In genomic region chr7:144867161-144867560, GRCm38 (mm10) we compare ENCODE assay signal across 43 mouse cellular contexts. TPM values are rescaled to one million over a fixed set of nuclear protein-coding genes. Genes with fewer than 3 reads are reported as not detected.
"Had no signal": no experiment of that assay in that cellular context is flagged by ENCODE, and none has a peak within 500 bp of the region (broad histone marks: within the 10 kb centered on the region; RNA-seq: fewer than 3 reads in every experiment).

No protein-coding gene starts in this region.

- H3K4me3 ChIP-seq: gastrocnemius, adult 2 months; heart, adult 2 months; heart, embryonic 13.5 days; heart, embryonic 15.5 days; hindbrain, embryonic 13.5 days; hindbrain, embryonic 15.5 days; kidney, embryonic 15.5 days; limb, embryonic 13.5 days; limb, embryonic 15.5 days; liver, embryonic 12.5 days had no signal

- H3K4me1 ChIP-seq: heart, embryonic 13.5 days had no signal

- ATAC-seq: hindbrain, postnatal 0 days; intestine, embryonic 16.5 days; liver, embryonic 12.5 days had no signal

- H3K27ac ChIP-seq: gastrocnemius, adult 2 months; heart, adult 2 months; heart, embryonic 13.5 days; heart, embryonic 15.5 days; hindbrain, embryonic 13.5 days; hindbrain, embryonic 15.5 days; hindbrain, postnatal 0 days; kidney, embryonic 15.5 days; kidney, postnatal 0 days; limb, embryonic 13.5 days; limb, embryonic 15.5 days; liver, embryonic 12.5 days; liver, embryonic 14.5 days had no signal

- DNase-seq: gastrocnemius, adult 2 months; gastrocnemius, postnatal 10 days; gastrocnemius, postnatal 25 days; heart, adult 2 months; heart, postnatal 14 days; heart, postnatal 36 days; kidney, adult 11 months; kidney, adult 2 months; kidney, adult 9 months; kidney, postnatal 14 days; kidney, postnatal 36 days; layer of hippocampus, adult 9-11 months; layer of hippocampus, postnatal 36 days; left cerebral cortex, postnatal 4 days had no signal

- H3K4me2 ChIP-seq: heart, embryonic 11.5 days; heart, embryonic 13.5 days; heart, embryonic 15.5 days; hindbrain, embryonic 13.5 days; hindbrain, embryonic 15.5 days; kidney, embryonic 15.5 days; limb, embryonic 13.5 days; limb, embryonic 15.5 days; liver, embryonic 12.5 days had no signal

- H3K9ac ChIP-seq: heart, embryonic 13.5 days; heart, embryonic 15.5 days; hindbrain, embryonic 13.5 days; hindbrain, embryonic 15.5 days; kidney, embryonic 15.5 days; limb, embryonic 13.5 days; limb, embryonic 15.5 days; liver, embryonic 12.5 days; liver, embryonic 14.5 days had no signal

- H3K9me3 ChIP-seq: heart, embryonic 13.5 days; heart, embryonic 15.5 days; hindbrain, embryonic 13.5 days; hindbrain, embryonic 15.5 days; kidney, embryonic 15.5 days; limb, embryonic 13.5 days; limb, embryonic 15.5 days; liver, embryonic 12.5 days had no signal

- H3K36me3 ChIP-seq: heart, embryonic 13.5 days; heart, embryonic 15.5 days; hindbrain, embryonic 13.5 days; hindbrain, embryonic 15.5 days; kidney, embryonic 15.5 days; limb, embryonic 13.5 days; limb, embryonic 15.5 days; liver, embryonic 12.5 days had no signal

RNA-seq across cellular contexts. Expression of gene Fgf4, which starts 20.0 kb away (rescaled TPM):
- total RNA-seq: gastrocnemius, adult 2 months; granulocyte monocyte progenitor cell, adult 5-6 weeks; heart, adult 2 months; heart, postnatal 14 days; heart, postnatal 36 days; hematopoietic stem cell, adult 5-6 weeks; hindbrain, postnatal 0 days; layer of hippocampus, adult 18-20 months; layer of hippocampus, adult 8-10 months; layer of hippocampus, postnatal 14 days; layer of hippocampus, postnatal 36 days; left cerebral cortex, adult 18-20 months; left cerebral cortex, adult 8-10 months; left cerebral cortex, postnatal 10 days; left cerebral cortex, postnatal 25 days; left cerebral cortex, postnatal 4 days; liver, adult 2 months had no signal
- polyA plus RNA-seq: heart, adult 2 months; heart, embryonic 11.5 days; heart, embryonic 13.5 days; heart, embryonic 15.5 days; heart, postnatal 0 days; hindbrain, embryonic 11.5 days; hindbrain, embryonic 13.5 days; hindbrain, embryonic 15.5 days; hindbrain, postnatal 0 days; intestine, embryonic 14.5 days; intestine, embryonic 16.5 days; kidney, adult 2 months; kidney, embryonic 15.5 days; kidney, postnatal 0 days; liver, adult 2 months; liver, embryonic 12.5 days; liver, embryonic 14.5 days; liver, embryonic 16.5 days had no signal

RNA-seq across cellular contexts. Expression of gene Fgf15, which starts 29.2 kb away (rescaled TPM):
- total RNA-seq: gastrocnemius, adult 2 months; gastrocnemius, postnatal 10 days; gastrocnemius, postnatal 25 days; gastrocnemius, postnatal 4 days; granulocyte monocyte progenitor cell, adult 5-6 weeks; heart, adult 2 months; heart, postnatal 14 days; heart, postnatal 36 days; hematopoietic stem cell, adult 5-6 weeks; layer of hippocampus, adult 18-20 months; layer of hippocampus, adult 8-10 months; layer of hippocampus, postnatal 14 days; layer of hippocampus, postnatal 36 days; left cerebral cortex, adult 18-20 months; left cerebral cortex, adult 8-10 months; left cerebral cortex, postnatal 10 days; left cerebral cortex, postnatal 25 days; liver, adult 2 months had no signal
- polyA plus RNA-seq: heart, adult 2 months; heart, embryonic 15.5 days; heart, postnatal 0 days; intestine, embryonic 14.5 days; kidney, adult 2 months; limb, embryonic 15.5 days; liver, adult 2 months; liver, embryonic 12.5 days; liver, embryonic 16.5 days had no signal

RNA-seq across cellular contexts. Expression of gene Fgf3, which starts 29.3 kb away (rescaled TPM):
- total RNA-seq: gastrocnemius, adult 2 months; gastrocnemius, postnatal 10 days; gastrocnemius, postnatal 25 days; gastrocnemius, postnatal 4 days; heart, adult 2 months; heart, postnatal 14 days; heart, postnatal 36 days; layer of hippocampus, adult 18-20 months; layer of hippocampus, postnatal 36 days; liver, adult 2 months had no signal
- polyA plus RNA-seq: heart, adult 2 months; heart, embryonic 15.5 days; heart, postnatal 0 days; intestine, embryonic 14.5 days; intestine, embryonic 16.5 days; kidney, adult 2 months; limb, embryonic 11.5 days; liver, adult 2 months had no signal
